Mouse (Mus musculus) liver, embryonic 16.5 days (tissue): Measurements from ENCODE around the gene Trak1. TPM values are rescaled to one million over a fixed set of nuclear protein-coding genes. Genes with fewer than 3 reads are reported as not detected.
A peak's percentile ranks its signal among the peaks of the same experiment; 100 is the strongest.

Experiments
- ATAC-seq: fragments of 200-750 bp; cut with Nextera tagmentation; 2 replicates; pipeline ENCODE4 v1.8.0; 2017; ENCODE audit warnings: low read depth, mild to moderate bottlenecking, moderate number of reproducible peaks, moderate library complexity
- H3K27ac ChIP-seq: fragments of 300-500 bp; sonication (generic); 2 replicates; pipeline ENCODE4 v1.5.1; 2014; ENCODE audit warnings: mild to moderate bottlenecking, low read length
- H3K27me3 ChIP-seq: fragments of 300-500 bp; sonication (generic); 2 replicates; pipeline ENCODE4 v1.6.1; 2014; ENCODE audit warnings: low read depth, low read length, mixed read lengths; ENCODE audit not compliant: control insufficient read depth, insufficient read depth
- H3K36me3 ChIP-seq: fragments of 300-500 bp; sonication (generic); 2 replicates; pipeline ENCODE4 v1.6.1; 2014; ENCODE audit warnings: mild to moderate bottlenecking; ENCODE audit not compliant: control insufficient read depth, insufficient read depth
- H3K4me1 ChIP-seq: fragments of 300-500 bp; sonication (generic); 2 replicates; pipeline ENCODE4 v1.6.1; 2014; ENCODE audit warnings: low read depth, low read length, mixed read lengths; ENCODE audit not compliant: control insufficient read depth
- H3K4me2 ChIP-seq: fragments of 300-500 bp; sonication (generic); 2 replicates; pipeline ENCODE4 v1.6.1; 2014; ENCODE audit warnings: low read depth, low read length, mixed read lengths
- H3K4me3 ChIP-seq: fragments of 300-500 bp; sonication (generic); 2 replicates; pipeline ENCODE4 v1.5.1; 2014; ENCODE audit warnings: low read depth, mild to moderate bottlenecking, low read length
- H3K9ac ChIP-seq: fragments of 300-500 bp; sonication (generic); 2 replicates; pipeline ENCODE4 v1.6.1; 2014; ENCODE audit warnings: low read depth, low read length
- H3K9me3 ChIP-seq: fragments of 300-500 bp; sonication (generic); replicated peaks from 2 replicates; pipeline ENCODE4 v1.6.1; 2016; ENCODE audit warnings: low read length; ENCODE audit not compliant: control insufficient read depth
- WGBS: fragments of 180-500 bp; shearing (Covaris S2); extraction: QIAGEN DNeasy Blood & Tissue Kit; methylation state at CpG from one replicate; pipeline ENCODE4 v1.1.7; 2014; ENCODE audit not compliant: insufficient replicate concordance; 5-methylcytosine and 5-hydroxymethylcytosine counted together
- polyA plus RNA-seq: library from polyadenylated mRNA; unstranded; fragments of >200 nt; fragmentation: Nextera tagmentation; extraction: Ambion mirVana; gene quantifications from 2 replicates; pipeline ENCODE4 v1.2.1, GENCODE M21; 2015

The Trak1 gene
- polyA plus RNA-seq, 1 experiment from 2014 or later: 5.2 TPM

DNA sequence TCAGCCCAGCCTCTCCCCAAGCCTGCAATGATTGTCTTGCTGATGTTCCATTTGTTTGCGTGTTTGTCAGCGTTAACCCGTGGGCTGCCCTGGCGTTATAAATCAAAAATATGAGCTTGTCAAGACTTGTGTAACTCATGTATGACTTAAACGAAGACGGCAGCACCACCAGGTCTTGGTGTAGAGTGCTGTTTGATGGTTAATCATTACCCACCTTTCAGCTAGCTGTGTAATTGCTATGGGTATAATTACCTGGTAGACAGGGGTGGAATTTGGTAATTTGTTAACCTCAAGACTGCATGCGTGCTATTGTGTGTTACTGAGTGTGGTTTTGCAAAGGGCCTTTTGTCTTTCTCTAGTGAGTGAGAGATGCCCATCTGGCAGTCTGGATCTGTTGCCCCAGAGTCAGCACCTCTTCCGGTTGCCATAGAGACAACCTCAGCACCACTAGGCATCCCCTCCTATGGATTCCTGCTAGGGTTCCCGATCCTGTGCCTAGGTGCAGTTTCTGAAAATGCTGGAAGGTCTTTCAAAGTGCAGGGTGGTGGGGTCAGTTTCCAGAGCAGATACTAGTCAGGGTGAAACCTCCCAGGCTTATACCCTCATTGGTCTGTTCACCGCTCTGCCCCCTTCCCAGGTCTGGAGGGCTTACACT is 15.1 kb downstream of the Trak1 start:
- no peak for ATAC-seq
- 65% methylated on average over 10 of the region's 10 CpGs for WGBS
- Histone ChIP-seq H3K27me3 (no peaks in the 10 kb centered on the region), H3K9ac (no peak overlapping the region), H3K4me3 (no peak overlapping the region), H3K4me2 (no peak overlapping the region), H3K36me3 (no peaks in the 10 kb centered on the region), H3K4me1 (peaks cover 15% of the 10 kb centered on the region), H3K9me3 (no peaks in the 10 kb centered on the region), H3K27ac (no peak overlapping the region)

DNA sequence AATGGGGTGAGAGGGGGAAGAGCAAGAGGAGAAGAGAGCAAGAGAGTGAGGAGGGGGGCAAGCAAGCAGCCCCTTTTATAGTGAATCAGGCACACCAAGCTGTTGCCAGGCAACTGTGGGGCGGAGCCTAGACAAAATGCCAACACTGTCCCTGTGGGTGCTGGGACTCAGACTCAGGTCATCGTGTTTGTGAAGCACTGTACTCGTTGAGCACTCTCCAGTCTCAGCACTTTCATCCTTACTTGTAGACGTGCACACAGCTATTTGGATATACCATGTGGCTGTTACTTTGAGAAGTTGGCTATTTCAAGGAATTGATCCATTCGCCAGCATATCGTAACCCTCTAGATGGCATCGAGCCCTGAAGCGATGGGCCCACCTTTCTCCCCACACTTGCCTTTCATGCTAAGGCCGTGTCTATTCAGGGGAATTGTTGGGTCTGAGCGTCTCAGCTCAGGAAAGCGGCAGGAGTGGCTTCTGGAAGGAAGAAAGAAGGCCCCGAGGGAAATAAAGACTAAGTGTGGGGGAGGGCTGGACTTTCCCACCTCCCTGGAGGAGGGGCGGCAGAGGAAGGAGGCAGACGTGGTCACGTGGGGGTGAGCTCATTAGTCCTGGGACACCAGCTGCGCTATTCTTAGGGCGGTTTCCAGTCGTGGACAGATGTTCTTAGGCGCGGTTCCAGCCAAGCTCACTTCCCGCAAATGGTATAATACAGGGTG is 16.5 kb downstream of the Trak1 start:
- Histone ChIP-seq H3K27me3 (no peaks in the 10 kb centered on the region), H3K4me3 (peak overlapping the region; percentile 40), H3K27ac (peak overlapping the region; percentile 72), H3K9me3 (no peaks in the 10 kb centered on the region), H3K4me1 (peaks cover 15% of the 10 kb centered on the region), H3K36me3 (no peaks in the 10 kb centered on the region), H3K4me2 (peak overlapping the region; percentile 55), H3K9ac (peak overlapping the region; percentile 18; the same call in 1 of the 2 replicates)
- peak; percentile 71 for ATAC-seq
- 2% methylated on average over 21 of the region's 21 CpGs for WGBS

DNA sequence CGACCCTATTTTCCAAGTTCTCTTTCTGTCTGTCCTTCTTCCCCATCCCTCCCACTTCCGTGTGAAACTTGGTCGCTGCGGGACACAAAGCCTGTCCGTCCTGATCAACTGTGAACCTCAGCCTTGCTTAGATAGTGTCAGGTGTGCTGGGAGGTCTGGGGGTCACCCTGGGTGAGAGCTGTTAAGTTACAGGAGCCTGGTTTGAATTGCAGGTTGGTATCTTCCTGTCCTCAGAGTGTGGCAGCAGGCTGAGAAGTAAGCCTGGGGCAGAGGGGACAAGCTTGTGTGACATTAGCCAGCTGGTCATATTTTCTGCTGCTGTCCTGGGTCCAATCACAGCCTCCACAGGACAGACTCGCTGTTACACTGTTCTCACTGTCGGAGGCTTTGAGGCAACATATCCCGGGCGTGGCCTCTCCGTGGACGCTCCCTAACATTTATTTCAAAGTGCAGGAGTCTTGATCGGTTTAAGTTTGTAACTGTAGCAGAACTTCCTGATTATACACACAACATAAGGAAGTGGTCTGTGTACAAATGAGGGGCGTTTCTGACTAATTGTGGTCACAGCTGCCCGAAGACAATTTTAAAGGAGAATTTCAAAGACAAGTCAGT is 17.3 kb downstream of the Trak1 start:
- H3K4me3 ChIP-seq: peak overlapping the region; percentile 40
- 0 out of 2 replicates have a peak, but pooled peaks have one; percentile 12 for ATAC-seq
- peak overlapping the region; percentile 55 for H3K4me2 ChIP-seq
- WGBS: 7% methylated on average over 14 of the region's 14 CpGs
- no peaks in the 10 kb centered on the region for H3K27me3 ChIP-seq
- peaks cover 15% of the 10 kb centered on the region for H3K4me1 ChIP-seq
- H3K36me3 ChIP-seq: no peaks in the 10 kb centered on the region
- no peaks in the 10 kb centered on the region for H3K9me3 ChIP-seq
- H3K27ac ChIP-seq: peak overlapping the region; percentile 72
- peak overlapping the region; percentile 8; the same call in 1 of the 2 replicates for H3K9ac ChIP-seq

DNA sequence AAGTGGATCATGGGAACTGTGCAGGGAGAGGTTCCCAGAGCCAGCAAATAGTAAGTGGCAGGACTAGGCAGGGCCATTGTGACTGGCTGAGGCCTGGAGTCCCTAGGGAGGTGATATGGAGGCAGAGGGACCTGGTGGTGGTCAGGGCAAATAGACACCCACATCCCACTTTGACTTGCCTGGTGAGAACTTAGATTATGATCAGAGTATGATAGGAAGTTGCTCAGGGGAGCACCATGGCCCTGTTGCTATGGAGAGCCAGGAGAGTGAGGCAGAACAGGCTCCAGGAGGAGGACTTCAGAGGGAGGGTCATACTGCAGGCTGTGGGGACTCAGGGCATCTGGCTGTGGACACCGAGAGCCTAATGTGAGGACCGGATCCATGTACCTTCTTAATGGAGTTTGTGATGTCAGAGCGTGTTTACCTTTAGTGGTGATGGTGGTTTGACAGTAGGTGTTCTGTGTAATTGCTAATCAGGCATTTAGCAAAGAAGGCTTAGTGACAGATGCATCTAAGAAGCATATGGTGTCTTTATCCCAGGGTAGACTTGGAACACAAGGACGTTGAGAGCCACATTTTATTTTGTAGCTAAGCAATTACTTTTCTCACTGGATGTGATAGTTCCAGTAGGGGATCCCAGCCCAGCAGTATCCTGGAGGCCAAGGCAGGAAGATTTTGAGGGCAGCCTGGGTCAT is 18.7 kb downstream of the Trak1 start:
- Histone ChIP-seq H3K36me3 (no peaks in the 10 kb centered on the region), H3K9me3 (no peaks in the 10 kb centered on the region), H3K9ac (no peak overlapping the region), H3K27me3 (no peaks in the 10 kb centered on the region), H3K4me2 (no peak overlapping the region), H3K4me1 (peaks cover 15% of the 10 kb centered on the region), H3K27ac (peak overlapping the region; percentile 56; the same call in 1 of the 2 replicates), H3K4me3 (no peak overlapping the region)
- WGBS: 61% methylated on average over 4 of the region's 4 CpGs
- no peak for ATAC-seq

DNA sequence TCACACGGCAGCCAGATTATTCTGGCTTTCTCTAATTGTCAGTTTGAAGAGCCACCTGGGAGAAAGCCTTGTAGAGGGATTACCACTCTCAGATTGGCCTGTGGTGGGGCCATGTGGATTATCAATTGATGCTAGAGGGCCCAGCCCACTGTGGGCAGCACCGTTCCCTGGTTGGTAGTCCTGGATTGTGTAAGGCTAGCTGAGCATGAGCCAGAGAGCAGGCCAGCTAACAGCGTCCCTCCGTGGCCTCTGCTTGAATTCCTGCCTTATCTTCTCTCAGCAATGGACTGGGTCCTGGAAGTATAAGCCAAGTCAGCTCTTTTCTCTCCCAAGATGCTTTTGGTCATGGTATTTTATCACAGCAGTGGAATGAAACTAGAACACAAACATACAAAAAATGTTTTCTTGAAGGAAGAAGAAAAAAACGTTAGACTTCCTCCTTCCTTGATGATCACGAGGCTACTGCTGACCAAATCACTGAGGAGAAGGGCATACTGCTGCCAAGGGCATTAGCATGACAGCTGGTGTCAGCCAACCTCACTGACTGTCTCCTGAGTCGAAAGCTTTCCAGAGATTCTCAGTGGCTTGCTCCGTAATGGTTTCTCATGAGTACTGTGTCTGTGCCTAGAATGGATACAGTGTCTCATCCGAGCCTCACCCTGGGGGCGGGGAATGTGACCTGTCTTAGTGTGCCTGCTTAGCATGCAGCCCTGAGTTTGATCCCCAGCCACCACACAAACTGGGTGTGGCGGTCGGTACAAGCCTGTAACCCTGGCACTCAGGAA is 19.5 kb downstream of the Trak1 start:
- Histone ChIP-seq H3K36me3 (no peaks in the 10 kb centered on the region), H3K4me2 (no peak overlapping the region), H3K27me3 (no peaks in the 10 kb centered on the region), H3K27ac (peak overlapping the region; percentile 58), H3K4me3 (no peak overlapping the region), H3K9me3 (no peaks in the 10 kb centered on the region), H3K9ac (no peak overlapping the region), H3K4me1 (peaks cover 15% of the 10 kb centered on the region)
- WGBS: 34% methylated on average over 12 of the region's 12 CpGs
- ATAC-seq: peak; percentile 33; the same call in 1 of the 2 replicates

DNA sequence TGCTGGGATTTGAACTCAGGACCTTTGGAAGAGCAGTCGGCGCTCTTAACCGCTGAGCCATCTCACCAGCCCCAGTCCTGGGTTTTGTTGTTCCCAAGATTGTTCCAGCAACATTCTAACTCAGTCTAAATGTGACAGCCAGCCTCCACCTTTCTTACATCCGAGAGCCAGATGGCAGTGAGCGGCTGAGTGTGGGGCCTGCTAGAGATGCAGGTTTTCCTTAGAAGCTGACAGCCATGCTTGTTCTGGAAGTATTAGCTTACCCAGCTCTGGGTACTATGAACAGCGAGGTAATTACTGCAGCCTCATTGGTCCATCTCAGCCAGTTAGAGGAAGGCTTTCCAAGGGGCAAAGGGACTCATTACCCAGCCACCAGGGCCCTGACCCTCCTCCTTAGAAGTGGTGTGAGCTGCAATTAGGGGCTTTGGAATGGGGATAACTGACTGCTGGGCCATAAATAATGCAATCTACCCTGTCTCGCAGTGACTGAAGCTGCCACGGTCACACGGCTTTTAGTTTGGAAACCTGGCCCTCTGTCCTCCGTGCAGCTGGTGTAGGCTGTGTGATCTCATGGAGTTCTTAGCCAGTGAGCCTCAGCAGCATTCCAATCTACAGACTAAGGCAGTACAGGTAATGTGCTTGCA is 22.1 kb downstream of the Trak1 start:
- WGBS: 81% methylated on average over 10 of the region's 10 CpGs

DNA sequence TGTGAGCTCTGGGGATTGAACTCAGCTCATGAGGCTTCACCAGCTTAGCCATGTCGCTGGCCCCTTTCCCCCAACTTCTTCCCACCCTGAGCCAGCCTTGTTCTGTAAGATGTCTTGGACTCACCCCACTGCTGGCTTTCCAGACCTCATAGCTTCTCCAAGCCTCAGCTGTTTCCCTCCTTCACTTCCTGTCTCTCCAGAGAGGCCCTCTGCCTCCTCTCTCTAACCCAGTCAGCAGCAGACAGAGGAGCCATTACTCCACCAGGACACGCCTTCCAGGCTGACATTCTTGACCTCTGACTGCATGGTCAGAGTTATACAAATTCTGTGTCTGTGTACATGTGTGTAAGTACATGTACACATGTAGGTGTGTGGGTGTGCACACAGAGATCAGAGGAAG is 23.1 kb downstream of the Trak1 start:
- Histone ChIP-seq H3K4me2 (no peak overlapping the region), H3K27ac (no peak overlapping the region), H3K9me3 (no peaks in the 10 kb centered on the region), H3K36me3 (no peaks in the 10 kb centered on the region), H3K27me3 (no peaks in the 10 kb centered on the region), H3K9ac (no peak overlapping the region), H3K4me1 (peaks cover 4% of the 10 kb centered on the region; the same call in 1 of the 2 replicates), H3K4me3 (no peak overlapping the region)
- no peak for ATAC-seq
- 40% methylated on average over 2 of the region's 2 CpGs for WGBS

More for the DNA sequence above, 22.1 kb downstream of the Trak1 start:
- Histone ChIP-seq H3K9me3 (no peaks in the 10 kb centered on the region), H3K4me2 (no peak overlapping the region), H3K9ac (no peak overlapping the region), H3K4me1 (peaks cover 6% of the 10 kb centered on the region; the same call in 1 of the 2 replicates), H3K27ac (no peak overlapping the region), H3K4me3 (no peak overlapping the region), H3K27me3 (no peaks in the 10 kb centered on the region), H3K36me3 (no peaks in the 10 kb centered on the region)
- no peak for ATAC-seq

DNA sequence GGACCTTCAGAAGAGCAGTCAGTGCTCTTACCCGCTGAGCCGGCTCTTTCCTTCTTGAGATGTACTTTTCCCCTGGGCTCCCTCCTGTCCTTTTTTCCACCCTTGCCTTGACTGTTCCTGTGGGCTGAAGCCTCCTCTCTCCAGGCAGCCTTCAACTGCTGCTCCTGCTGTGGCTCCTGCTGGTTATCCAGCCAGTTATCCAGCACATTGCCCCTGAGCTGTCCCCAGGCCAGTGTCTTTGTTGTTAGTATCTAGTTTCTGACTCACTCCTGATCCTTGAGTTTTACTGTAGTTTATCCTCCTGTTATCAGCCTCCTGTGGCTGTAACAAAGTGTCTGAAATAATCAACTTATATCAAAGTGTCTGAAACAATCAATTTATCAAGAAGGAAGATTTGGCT is 23.8 kb downstream of the Trak1 start:
- H3K36me3 ChIP-seq: no peaks in the 10 kb centered on the region
- H3K27ac ChIP-seq: no peak overlapping the region
- ATAC-seq: no peak
- H3K4me2 ChIP-seq: no peak overlapping the region
- H3K27me3 ChIP-seq: no peaks in the 10 kb centered on the region
- peaks cover 4% of the 10 kb centered on the region; the same call in 1 of the 2 replicates for H3K4me1 ChIP-seq
- no peak overlapping the region for H3K4me3 ChIP-seq
- WGBS: 87% methylated on average over 2 of the region's 2 CpGs
- H3K9me3 ChIP-seq: no peaks in the 10 kb centered on the region
- no peak overlapping the region for H3K9ac ChIP-seq
